Mouse (Mus musculus) thymus, postnatal 10 days (tissue): ENCODE data around the gene Pde10a.

Experiments used
- DNase-seq, 2 experiments: peaks; one replicate each; pipeline ENCODE4 v3.0.0; 2021; ENCODE audit warnings: low spot score in 2 of 2

Gene Pde10a

DNA sequence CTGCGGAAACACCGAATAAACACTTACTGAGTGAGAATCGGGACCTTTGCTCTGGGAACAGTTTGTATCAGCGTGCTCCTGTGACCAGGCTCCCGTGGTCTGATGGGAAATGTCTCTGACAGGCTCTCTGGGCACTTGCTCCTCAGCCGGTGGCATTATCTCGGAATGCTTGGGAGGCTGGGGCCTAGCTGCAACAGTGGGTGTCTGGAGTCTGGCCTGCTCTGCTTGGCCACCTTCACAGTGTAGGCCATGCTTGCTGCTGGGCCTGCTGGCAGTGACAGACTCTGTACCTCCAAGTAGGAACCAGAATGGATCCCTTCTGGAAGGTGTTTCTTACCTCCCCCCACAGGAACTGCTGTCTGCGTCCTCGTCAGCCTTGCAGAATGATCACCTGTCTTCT, 362.9 kb downstream of the Pde10a start:
- no peak for DNase-seq

DNA sequence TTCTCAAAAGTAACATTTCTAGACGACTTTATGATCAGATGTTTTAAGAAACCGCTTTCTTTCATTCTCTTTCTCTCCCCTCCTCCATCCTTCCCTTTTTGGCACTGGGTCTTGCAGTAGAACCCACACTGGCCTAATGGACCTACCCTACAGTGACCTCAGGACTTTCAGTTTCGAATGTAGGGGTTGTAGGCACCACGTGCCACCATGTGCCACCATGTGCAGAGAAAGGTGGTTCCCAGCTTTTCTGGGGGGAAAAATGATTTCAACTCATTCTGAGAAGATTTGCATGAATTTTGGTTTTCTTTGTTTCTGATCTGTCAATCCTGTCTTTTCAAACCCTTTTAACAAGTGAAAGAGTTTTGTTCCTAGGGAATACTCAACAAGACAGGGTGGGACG, 363.5 kb downstream of the Pde10a start:
- DNase-seq, result no peak

DNA sequence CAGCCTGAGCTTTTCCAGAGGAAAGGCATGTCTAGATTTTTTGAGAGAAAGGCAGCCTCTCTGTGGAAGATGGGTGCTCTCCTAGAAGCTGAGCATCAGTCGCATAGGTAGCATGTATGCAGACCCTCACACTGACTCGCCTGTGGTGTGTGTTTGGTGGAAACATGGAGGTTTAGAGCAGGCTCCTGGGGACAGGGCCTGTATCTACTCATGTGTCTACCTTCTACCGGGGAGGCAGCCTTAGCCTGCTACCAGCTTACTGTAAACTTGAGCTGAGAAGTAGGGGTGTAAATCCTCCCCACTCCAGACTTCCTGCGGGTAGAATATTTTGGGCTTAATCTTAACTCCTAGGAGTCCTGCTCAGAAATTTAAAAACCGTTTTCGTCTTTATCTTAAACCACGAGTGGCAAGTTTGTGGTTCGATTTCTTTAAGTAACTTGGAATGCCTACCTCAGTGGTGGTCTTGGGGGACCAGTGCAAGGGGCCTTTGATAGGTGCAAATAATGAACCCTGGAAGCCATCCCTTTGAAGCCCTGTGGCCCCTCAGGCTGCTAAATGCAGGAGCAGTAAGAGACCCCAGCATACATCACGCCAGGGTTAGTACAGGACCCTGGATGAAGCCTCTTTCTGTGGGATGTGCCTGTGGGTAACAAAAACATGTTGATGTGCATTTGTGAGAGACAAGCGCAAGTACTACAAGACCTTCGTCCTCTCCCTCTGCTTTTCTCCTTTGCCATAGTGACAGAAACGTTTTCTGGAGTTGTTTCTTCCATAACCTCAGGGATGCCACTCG, 367.2 kb downstream of the Pde10a start:
- no peak for DNase-seq

DNA sequence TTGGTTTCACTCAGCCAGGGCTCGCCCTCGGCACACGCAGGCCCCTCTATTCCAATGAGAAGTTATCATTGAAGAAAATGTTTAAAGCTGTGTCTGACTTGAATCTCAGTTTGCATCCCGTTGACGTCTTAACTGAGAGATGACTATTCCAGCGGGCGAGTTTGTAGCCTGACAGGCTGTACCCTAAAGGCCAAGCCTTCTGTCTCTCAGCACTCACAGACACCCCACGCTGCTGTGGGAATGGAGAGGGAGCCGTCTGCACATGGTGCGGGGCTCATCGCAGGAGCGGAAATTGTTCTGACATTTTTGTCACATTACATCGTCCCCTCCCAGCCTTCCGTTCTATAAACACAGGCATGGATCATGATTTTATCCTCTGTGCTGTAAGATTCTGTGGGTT, 370.8 kb downstream of the Pde10a start:
- DNase-seq, result no peak

DNA sequence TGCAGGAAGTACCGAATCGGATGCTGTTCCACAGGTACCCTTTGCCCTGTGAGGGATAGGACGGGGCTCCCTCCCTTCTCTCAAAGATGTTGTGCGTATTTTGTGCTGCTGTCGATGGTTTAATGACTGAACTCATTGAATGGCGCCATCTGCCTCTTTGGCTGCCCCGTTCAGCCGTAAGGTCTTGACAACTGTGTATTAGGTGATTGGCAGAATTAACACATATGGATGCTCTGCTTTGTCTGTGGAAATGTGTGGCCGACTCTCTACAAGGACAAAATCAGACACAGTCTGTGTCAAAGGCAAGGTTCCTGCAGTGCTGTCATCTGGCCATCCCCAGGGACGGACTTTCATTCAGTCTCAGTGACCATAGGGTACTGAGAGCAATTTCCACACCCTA, 372.6 kb downstream of the Pde10a start:
- DNase-seq, result no peak

DNA sequence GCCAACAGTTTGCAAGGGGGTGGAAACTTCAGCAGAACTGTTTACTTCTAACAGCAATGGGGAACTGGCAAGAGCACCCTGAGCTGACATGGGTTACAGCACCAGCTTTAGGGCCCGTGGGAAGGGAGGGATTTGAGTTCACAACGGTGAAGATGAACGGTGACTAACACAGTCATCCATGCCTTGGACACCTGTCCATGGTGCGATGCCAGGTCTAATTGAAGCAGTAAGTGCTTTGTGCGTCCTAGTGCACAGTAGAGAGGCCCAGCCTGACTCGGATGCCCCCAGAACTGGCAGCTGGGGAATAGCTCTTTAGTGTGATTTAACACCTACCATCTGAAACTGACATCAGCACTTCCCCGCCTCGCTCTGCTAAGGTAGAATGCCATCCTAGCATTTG, 373.0 kb downstream of the Pde10a start:
- no peak for DNase-seq

DNA sequence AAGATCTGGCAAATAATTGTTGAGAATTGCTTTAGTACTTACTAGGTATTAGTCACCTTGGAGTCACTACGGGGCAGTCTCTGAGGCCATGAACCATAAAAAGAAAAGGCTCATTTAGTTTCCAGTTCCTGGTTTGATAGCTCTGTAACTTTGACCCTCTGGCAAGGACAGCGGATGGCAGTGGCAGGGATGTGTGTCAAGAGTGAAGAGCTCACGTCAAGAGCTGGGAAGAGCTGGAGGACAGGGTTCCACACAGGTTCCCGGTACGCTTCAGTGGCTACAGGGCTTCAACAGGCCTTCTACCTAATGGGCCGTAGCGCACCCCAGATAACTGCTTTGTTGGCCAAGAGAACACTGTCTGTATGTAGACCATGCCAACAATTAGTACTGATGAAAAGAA, 374.0 kb downstream of the Pde10a start:
- no peak for DNase-seq

DNA sequence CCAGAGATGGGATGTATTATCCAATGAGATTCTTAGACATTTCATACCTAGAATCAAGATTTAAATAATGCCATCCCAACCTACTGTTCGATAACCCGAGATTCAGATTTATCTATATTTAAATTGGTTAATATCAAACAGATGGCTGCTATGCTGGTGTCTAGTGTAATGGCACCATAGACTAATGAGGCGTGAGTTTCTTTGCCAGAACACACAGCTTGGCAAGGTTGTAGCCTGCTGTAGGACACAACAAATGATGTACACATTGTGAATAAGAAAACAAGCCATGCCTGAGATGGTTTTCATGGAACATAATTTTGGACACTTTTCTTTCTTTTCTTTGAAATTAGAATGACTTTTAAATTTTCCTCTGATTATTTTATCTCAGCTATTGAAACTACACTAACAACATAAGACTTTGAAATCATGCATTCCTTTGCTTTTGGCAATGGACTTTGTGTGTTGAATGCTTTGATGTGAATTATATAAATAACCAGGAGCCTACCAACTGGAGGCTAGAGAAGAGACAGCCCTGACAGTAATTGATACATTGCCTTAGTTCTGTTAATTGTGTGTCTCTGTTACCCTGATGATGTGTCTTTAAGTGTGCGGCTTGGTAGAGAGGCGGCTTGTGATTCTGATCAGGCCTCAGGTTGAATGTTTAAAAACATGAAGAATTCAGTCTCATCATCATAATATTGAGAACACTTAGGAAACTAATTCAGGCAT, 378.5 kb downstream of the Pde10a start:
- no peak for DNase-seq

DNA sequence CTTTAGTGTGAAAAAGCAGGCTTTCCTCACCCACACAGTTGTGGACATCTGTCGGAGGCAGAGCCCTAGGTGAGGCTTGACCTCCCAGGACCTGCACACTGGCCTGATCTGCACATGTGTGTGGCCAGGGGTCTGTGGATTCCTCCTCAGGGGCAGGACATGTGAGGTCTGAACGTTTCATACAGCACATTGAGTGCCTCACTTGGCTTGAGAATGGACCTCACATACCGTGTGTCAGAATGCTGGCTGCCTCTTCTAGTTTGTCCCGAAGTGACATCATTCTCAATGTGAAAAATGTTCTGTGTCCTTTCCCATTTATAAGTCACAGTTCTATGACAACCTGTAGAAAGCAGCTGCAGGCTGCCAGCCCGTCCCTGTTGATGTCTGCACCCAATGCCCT, 385.4 kb downstream of the Pde10a start:
- DNase-seq, result no peak

DNA sequence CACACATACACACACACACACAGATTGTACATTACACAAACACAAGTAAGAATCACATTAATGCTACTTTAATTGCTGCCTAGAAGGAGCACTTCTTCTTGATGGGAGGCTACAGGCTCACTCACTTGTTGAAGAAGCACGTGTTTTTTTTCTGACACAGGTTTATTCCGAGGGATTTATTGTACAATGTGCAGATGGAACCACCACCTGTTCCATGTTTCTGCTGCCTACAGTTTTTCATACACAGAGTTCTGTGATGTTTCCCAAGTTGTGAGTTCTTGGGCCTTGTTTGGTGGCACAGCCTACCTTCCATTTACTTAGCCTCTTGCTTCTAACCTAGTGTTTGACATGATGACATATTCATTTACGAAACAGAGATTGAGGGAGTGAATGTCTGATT, 387.8 kb downstream of the Pde10a start:
- DNase-seq, result no peak

DNA sequence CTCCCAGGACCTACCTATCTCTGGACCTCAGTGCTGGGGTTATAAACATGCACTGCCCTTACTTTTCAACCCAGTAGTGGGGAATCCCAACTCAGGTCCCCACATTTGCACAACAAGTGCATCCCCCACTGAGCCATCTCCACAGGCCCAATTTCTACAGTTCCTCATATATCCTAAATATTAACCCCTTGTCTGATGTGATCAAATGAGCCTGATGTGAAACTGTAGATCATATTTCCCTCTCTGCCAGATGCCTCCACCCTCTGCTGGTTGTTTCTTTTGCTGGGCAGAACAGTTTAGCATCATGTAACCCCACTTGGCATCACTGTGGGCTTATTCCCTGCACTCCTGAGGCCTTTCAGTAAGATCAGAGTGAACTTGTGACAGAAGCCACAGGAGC, 390.5 kb downstream of the Pde10a start:
- DNase-seq, result no peak

DNA sequence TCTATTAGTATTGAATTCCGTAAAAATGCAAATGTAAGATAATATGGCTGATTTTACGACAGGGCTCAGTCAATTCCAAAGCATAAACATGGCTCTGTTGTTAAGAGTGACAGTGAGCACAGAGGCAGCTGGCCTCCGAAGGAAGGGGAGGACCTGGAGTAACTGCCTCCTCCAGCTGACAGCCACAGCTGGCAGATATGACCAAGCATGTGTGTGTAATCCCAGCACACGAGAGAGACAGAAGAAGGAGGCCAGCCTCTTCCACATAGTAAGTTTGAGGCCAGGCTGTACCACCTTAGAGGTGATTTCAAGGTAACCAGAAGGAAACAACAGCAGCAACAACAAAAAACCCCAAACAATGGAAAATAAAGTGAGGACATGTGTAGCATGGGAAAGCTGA, 397.9 kb downstream of the Pde10a start:
- DNase-seq, result peak; percentile 51 to 54

DNA sequence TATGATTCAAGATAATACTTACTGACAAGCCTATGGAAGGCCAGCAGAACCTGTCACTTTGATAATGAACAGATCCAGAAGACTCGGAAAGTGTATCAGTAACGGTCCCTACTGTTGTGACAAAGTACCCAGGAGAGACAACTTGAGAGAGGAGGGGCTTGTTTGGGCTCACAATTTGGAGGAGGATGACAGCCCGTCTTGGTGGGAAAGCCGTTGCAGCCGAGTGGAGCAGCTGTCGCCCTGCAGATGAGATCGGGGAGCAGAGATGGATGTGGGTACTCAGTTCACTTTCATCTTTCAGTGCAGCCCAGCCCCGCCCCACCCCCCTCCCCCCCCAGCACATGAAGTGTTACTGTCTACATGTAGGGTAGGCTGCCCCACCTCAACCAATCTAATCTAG, 398.6 kb downstream of the Pde10a start:
- peak; percentile 63 to 75 for DNase-seq

DNA sequence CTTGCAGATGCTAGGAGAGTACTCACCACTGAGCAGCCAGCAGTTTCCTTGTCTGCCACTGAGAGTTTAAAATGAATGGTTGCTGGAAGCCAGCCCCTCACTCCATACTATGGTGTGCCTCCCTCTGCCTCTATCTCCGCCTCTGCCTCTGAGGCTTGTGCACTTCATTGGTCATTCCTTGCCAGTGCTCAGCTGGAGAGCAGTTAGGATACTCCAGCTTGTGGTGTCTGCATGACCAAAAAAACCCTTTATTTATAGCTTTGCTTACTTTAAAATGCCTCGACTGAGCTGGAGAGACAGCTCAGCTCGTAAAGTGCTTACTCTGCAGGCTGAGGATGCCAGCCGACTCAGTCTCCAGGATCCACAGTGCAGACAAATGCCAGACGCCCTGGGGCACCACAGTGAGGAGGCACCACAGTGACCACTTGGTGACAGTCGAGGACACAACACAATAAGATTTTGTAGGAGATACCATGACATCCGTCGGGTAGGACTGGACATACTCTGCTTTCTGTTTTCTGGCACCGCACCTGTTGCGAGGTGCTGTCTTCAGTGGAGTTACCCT, 400.7 kb downstream of the Pde10a start:
- DNase-seq, result no peak

DNA sequence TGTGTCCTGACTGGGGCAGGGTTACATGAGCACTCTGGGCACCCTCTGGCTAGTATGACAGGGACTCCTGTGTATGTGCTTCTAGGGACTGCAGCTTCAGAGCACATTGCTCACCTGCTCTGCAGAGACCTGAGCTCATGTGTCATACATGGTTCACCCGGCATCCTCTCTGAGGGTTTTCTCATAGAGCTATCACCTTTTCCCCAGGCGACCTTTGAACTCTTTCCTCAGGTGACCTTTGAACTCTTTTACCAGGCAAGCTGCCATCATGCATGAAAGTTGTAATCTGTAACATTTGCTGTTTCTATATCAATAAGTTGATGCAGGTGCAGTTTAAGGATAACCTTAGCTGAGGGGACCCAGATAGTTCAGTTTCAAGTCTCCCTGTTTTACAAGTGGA, 403.4 kb downstream of the Pde10a start:
- DNase-seq, result no peak

DNA sequence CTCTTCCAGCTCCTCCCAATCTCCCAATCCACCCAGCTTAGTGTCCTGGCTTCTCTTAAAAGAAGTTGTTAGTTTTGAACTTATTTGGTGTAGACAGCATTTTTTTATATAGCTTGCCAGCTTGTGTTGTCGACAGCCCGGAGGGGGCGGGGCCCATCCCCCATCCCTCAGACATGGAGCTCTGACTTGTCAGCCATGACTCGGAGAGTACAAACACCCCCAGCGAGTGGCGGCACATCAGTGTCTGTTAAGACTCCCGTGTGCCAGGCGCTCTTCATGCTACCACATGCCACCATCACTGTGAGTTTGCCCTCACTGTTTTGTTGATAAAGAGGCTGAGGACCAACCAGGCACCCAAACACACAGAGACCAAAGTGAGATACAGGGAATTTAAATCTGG, 404.5 kb downstream of the Pde10a start:
- no peak for DNase-seq

DNA sequence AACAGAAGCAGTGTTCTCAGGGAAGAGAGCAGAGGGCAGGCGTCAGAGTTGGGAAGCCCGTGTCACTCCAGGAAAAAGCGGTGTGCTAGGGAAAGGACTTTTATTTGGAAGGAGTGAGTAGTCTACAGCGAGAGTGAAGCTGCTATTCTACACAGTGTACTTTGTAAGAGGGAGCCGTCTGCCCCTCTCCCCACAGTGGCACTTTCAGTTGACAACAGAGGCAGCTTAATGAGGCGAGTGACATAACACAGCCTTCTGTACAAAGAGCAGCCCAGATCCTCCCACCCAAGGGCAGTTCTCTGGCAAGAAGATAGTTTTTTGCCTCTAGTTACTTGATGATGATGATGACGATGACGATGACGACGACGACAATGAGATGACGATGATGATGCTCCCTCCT, 410.4 kb downstream of the Pde10a start:
- DNase-seq, result no peak

DNA sequence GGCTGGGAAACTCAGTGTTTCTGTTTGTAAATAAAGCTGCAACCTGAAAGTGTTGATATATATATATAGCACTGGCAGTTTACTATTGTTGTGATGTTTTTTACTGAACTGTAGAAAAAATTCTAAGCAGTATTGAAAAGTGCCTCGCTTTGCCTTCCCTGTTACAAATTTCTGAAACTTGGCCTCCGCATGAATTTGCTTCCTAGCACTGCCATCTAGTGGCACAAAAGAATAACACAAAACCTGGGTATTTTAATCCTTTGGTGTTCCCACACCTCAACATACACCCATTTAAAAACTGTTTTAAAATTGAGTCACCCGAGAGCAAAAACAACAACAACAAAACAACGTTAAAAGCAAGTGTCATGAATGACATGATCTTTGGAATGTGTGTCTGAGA, 411.4 kb downstream of the Pde10a start:
- DNase-seq, result peak in 1 of 2 experiments; percentile 60

DNA sequence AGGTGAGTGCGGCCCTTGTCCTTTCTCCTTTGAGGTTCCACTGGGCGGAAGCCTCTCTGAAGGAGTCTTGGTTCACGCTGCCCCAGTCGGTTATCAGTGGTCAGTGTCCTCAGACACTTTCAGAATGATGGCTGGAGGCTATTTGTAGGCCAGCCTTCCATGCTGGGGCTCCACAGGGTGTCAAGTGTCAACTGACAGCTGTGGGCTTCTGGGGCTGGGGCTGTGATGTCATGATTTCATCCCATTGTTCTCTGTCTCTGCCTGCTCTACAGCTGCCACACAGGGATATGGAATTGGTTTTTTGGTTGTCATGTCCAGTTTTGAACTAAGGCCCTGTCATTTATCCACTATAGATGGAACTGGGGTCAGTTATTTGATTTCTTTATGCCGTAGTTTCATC, 426.4 kb downstream of the Pde10a start:
- DNase-seq, result no peak

DNA sequence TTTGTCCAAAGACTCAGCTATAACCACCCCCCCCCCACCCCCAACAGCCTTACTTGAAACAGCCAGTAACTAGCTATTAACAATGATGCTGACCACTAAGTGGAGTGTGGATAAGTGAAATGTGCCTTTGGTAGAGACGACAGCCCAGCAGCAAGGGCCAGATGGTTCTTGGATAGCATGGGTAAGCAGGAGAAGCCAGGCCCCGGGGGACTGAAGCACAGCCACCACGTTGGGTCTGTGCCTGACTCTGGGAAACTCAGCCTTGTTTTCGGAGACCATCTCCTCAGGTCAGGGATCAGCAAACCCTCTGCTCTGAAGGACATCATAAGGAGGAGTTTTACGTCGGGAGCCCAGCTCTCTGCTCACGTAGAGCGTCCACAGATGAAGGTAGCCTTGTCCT, 427.8 kb downstream of the Pde10a start:
- DNase-seq, result no peak

DNA sequence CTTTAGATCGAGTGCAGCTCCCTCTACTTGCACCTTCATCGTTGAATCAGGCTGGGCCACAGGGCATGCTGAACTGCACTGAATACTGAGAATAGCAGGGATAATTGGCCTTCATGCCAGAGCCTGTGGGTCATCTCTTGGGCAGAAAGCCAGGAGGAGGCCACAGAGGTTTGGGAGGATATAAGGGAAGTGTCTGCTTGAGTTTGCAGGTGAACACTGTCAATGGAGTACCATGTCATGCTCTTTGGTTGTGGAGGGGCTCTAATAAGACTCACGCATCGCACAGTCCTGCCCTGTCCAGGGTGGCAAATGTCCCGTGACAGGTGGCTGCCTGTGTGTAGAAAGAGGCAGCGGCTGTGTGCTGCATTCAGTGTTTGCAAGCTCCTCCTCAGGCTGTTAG, 433.0 kb downstream of the Pde10a start:
- no peak for DNase-seq

DNA sequence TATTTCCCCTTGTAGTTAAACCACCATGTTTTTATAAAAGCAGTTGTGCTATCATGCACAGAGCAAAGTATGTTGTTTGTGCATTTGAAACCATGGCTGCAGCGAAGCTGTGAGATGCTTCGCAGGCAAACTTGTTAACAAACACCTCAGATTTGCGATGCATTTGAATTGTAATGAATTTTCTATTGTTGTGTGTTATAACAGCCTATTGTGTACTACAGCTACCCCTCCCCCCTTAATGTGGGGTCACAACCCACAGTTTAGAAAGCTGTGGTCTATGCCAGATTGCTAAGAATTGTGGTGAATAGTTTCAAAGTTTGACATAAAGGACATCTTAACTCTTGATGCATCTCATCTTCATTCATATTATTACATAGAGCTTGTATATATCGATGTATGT, 435.2 kb downstream of the Pde10a start:
- no peak for DNase-seq

DNA sequence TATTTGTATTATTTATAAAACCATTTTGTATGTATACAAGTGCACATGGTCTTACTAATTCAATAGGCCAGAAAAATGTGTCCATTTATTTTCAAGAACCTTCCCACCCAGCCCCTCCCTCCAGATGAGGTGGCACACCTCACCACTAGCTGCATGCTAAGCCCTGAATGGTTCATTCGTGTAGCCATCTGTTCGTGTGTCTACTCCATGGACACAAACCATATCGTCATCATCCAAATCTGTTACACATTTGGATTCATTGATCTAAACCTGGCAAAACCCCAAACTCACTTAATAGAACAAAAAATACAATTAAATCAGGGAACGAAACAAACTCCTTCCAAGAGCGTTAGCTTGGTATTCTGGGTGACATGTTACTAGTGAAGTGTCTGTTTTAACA, 435.9 kb downstream of the Pde10a start:
- no peak for DNase-seq
